Mouse (Mus musculus) monocyte, adult 2 months (primary cell): ENCODE results near the gene Ankrd39.
A peak's percentile ranks its signal among the peaks of the same experiment; 100 is the strongest.

Experiments used
- DNase-seq, 2 experiments: peaks; one replicate each; pipeline ENCODE4 v3.0.0; 2022; ENCODE audit warnings: low spot score in 2 of 2, low read depth in 1 of 2

The Ankrd39 gene

DNA sequence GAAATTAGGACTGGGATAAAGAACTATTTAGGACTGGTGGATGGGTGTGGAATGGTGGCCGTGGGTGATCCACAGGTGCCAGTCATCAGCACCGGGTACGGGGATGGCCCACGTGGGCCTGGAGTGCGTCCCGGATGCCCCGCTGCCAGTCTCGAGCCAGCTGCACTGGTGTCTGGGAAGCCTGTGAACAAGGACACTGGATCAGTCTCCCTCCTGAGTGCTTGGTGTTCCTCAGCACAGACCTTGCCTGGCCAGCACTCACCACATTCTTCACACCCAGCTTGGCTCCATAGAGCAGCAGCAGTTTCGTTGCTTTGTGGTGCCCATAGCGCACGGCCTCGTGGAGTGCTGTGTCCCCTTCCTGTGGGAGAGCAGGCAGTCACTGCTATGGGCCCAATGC is 15.8 kb downstream of the Ankrd39 start:
- DNase-seq = no peak

DNA sequence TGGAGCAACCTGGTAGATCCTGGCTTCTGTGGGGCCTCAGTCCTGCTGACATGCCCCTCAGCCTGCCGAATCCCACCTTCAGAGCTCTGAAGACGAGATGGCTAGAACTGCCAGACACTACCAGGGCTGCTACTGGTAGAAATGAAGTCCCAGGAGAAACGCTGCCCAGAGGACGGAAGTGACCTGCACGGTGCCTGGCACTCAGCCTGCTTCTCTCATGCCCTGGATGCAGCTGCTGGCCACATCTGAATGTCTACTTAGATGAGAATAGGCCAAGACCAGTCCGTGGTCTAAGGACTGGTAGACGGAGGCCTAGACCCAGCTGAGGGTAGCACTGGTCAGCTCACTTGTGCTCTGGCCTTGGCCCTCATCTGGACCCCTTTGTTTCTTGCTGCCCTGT is 16.3 kb downstream of the Ankrd39 start:
- DNase-seq = no peak

DNA sequence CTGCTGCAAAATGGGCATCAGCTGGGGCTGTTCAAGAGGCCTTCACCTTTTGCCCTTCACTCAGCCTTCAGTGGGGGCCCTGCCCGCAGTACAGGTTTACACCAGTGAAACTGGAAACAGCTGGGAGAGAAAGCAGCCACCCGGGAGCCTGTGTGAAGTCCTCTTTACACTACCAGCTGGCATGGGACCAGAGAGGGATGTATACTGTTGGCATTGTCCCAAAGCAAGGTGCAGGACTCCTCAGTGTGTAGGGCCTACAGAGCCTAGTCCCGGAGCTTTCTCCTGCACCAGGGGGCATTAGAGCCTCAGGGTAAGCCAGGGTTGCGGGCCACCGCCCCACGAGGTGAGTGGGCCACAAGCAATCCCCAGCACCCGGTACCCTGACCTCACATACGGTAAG is 16.8 kb downstream of the Ankrd39 start:
- no peak for DNase-seq

DNA sequence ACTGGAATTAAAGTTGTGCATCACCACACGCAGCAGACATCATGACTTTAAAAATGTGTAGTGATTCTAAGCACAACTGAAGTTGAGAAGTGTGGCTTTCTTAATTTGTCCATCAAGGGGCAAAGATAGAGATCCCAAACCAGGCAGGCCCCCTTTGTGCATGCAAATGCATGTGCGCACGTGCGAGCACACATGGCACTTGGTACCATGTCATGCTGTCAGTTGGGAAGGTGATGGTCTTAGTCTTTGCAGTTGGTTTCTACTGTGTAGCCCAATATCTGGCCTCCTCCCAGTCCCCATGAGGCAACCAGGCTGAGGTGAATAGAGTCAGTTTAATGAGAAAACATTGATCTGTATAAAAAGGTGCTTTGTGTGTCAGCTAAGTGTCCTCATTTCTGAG is 17.4 kb downstream of the Ankrd39 start:
- DNase-seq = no peak

DNA sequence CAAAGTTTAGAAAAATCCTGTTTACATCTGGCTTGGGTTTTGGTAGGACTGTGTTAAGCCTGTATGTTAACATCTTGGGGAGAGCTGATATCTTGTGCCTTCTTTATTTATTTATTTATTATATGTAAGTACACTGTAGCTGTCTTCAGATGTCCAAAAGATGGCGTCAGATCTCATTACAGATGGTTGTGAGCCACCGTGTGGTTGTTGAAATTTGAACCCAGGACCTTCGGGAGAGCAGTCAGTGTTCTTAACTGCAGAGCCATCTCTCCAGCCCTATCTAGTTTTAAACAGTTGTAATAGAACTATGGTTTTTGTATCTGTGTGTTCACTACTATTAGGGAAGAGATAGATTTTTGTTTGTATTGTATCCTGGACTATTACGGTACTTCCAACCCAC is 18.0 kb downstream of the Ankrd39 start:
- no peak for DNase-seq

DNA sequence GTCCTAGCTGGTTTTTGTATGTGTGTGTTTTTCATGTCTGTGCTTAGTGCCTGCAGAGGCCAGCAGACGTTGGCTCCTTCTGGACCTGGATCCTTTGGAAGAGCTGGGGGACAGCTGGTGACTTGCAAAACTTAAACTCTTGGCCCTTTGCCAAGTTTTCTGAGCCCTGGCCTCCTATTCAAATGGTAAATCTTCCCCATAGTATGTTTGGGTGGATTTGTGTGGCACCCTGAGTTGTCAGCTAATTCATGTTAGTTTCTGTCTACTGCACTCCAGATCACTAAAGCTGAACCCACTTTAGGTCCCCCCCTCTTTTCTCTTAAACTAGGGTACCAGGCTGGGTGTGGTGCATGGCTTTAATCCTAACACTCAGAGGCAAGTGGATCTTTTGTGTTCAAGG is 18.9 kb downstream of the Ankrd39 start:
- DNase-seq = no peak

DNA sequence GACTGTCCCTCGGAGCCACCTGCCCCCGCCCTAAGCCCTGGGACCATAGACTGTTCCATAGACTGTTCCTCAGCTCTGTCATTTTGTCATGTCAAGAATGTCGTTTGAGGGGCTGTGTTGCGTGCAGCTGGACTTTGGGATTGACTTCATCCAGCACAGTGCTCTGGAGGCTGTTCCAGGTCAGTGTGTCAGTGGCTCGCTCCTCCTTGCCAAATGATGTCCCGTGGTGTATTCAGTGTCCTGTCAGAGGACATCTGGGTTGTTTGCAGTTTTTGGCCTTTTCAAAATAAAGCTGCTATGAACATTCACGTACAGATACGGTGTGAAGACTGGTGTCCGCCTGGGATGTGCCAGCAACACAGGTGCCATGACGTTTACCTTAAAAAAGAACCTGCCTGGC is 20.3 kb downstream of the Ankrd39 start:
- DNase-seq = no peak

DNA sequence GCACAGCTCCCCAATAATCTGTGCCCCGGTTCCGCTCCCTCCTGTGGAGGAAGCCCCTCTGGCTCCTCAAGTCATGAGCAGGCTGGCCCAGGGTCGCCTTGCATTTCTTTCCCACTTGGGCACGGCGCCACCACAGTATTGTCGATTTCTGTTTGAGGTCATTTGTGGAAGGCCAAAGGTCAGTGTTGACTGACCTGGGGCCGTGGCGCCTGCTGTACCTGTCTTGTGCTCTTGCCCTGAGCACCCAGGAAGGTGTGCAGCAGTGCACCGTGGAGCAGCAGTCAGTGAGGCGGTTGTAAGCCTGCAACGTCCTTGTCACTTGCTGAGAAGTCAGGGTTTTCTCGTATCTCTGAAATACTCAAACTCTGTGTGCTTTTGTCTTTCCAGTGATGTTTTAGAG is 21.5 kb downstream of the Ankrd39 start:
- no peak for DNase-seq

DNA sequence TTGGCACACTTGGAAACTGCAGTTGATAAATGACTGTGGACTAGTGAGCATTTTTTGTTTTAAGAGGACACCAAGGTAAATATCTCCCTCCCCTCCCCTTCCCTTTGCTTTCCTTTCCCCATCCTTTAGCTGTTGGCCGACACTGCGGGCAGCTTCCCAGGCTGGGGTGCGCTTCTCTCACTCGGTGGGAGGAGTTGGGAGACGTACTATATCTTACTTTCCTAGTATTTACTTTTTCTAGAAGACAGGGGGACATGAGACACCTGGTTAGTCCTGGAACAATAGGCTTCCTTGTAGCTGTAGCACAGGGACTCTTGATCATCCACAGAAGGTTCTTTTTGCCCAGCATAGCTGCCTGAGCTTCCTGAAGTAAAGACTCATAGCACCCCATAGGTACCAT is 23.2 kb downstream of the Ankrd39 start:
- no peak for DNase-seq

DNA sequence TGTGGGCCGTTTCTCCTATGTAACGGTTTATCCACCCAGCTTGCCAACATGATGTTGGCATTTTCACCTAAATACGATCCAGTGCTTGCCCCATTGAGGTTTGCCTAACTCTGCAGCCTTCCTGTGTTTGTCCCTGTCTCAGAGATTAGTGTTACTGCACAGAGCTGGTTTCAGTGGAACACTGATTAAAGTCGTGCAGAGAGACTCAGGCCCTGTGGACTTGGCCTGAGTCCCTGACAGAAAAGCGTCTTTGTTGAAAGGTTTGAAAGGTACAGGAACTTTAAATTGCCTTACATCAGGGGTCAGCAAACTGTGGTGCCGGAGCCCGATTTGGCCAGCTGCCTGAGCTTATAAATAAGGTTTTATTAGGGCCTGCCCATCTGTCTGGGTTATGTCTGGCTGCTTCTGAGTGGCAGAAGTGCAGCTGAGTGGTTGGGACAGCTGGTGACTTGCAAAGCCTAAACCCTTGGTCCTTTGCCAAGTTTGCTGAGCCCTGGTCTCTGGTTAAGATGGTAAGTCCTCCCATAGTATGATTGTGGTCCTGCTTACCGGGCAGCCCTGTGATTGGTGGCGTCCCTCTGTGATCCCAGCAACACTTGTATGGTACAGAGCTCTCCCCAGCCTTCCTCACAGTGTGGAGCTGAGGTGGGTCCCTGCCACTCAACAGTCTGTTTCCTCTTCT is 23.8 kb downstream of the Ankrd39 start:
- DNase-seq = no peak

DNA sequence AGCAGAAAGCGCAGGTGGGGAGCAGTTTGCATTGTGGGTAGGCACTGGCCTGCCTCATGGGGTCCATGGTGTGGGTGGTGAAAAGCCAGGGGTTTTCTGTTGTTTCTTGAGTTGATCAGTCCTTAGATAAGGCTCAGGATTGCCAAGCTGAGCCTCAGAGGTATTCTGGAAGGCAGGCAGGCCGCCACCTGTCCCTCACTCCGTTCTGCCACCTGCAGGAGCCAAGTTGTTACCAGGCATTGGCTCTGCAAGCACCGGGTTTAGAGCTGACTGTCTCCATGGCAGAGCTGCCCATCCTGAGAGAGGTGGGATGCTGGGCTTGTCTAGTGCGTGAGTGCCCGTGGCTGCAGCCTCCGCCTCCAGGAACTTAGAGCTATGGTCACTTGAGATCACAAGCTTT is 25.0 kb downstream of the Ankrd39 start:
- no peak for DNase-seq

DNA sequence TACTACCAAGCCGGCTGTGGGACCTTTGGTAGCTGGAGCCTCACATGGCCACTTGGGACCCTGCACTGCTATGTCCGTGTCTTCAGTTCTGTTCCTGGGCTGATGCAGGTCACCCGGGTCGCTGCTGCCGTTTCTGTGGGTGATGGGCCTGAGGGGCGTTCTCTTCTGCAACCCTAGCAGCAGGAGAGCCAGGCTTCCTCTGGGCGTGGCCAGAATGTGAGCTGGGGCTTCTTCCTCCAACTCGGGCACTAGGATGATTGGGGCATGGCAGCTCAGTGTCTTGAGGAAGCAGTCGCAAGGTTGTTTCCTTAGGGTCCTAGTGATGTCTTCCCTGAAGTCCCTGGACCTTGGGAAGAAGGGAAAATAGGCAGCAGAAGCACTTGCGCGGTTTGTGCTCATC is 27.6 kb downstream of the Ankrd39 start:
- DNase-seq = no peak

DNA sequence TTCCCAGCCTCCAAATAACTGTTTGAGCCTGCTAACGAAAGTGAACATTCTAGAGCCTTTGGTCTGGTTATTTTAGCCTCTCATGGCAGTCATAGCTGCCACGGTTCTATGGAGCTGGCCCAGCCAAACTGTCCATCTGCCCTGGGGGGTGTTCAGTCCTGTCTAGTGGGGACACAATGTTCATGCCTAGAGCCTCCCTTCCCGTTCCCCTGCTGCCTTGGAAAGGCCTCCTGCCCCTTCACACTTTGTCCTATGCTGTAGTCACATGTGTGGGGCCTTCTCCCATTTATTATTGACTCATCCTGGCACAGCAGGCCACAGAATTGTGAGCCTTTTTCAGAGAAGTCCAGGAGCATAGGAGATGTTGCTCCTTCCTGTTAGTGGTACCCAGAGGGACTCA is 29.0 kb downstream of the Ankrd39 start:
- no peak for DNase-seq

DNA sequence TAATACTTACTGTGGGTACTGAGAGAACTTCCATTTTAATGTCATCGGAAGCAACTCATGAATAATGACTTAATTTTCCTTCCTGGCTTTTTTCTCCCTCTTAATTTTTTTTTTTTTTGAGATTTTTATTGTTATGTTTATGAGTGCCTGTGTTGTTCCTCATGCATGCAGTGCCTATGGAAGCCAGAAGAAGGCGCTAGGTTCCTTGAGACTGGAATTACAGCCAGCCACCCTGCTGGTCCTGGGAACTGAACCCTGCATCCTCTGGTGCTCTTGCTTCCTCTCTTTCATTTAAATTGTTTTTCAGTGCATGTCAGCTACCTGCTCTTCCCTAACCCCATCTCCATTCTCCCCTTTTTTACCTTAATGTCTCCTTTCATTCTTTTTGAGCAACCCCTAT is 33.5 kb downstream of the Ankrd39 start:
- no peak for DNase-seq

DNA sequence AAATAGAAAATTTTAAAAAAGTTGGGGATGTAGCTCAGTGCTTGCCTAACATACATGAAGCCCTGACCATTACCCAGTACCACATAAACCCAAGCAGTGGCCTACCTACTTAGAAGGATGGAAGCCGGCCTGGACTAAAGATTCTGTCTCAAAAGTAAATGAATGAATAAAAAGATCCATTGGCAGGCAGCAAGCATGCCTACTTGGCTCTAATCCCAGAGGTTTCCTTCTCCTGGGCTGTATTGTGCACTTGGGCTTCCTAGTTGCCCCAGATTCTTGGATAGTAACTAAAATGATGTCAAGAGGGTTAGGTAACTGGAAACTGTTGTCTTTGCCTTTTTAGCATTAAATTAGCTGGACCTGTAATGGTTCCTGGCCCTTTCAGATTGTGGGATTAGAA is 33.9 kb downstream of the Ankrd39 start:
- DNase-seq = no peak

DNA sequence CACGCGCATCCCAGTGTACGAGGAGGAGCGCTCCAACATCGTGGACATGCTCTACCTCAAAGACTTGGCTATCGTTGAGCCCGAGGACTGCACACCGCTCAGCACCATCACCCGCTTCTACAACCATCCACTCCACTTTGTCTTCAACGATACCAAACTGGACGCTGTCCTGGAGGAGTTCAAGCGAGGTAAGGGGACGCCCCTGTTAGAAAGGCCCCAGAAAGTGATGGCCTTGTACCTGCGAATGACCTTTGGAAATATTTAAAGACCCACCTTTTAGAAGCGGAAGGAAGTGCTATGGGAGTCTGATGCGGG is 34.3 kb downstream of the Ankrd39 start:
- no peak for DNase-seq

DNA sequence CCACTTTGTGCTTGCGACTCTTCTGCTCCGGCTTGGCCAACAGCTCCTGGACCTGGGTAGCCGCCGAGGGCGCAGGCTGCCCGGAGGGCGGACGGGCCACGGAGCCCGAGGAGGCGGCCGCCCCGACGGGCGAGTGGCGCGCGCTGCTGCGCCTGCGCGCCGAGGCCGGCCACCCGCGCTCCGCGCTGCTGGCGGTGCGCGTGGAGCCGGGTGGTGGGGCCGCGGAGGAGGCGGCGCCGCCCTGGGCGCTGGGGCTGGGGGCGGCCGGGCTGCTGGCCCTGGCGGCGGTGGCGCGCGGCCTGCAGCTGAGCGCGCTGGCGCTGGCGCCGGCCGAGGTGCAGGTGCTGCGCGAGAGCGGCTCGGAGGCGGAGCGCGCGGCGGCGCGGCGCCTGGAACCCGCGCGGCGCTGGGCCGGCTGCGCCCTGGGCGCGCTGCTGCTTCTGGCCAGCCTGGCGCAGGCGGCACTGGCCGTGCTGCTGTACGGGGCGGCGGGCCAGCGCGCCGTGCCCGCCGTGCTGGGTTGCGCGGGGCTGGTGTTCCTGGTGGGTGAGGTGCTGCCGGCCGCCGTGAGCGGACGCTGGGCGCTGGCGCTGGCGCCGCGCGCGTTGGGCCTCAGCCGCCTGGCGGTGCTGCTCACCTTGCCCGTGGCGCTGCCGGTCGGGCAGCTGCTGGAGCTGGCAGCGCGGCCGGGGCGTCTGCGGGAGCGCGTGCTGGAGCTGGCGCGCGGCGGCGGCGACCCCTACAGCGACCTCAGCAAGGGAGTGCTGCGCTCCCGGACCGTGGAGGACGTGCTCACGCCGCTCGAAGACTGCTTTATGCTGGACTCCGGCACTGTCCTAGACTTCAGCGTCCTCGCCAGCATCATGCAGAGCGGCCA is 34.9 kb downstream of the Ankrd39 start:
- DNase-seq = no peak

DNA sequence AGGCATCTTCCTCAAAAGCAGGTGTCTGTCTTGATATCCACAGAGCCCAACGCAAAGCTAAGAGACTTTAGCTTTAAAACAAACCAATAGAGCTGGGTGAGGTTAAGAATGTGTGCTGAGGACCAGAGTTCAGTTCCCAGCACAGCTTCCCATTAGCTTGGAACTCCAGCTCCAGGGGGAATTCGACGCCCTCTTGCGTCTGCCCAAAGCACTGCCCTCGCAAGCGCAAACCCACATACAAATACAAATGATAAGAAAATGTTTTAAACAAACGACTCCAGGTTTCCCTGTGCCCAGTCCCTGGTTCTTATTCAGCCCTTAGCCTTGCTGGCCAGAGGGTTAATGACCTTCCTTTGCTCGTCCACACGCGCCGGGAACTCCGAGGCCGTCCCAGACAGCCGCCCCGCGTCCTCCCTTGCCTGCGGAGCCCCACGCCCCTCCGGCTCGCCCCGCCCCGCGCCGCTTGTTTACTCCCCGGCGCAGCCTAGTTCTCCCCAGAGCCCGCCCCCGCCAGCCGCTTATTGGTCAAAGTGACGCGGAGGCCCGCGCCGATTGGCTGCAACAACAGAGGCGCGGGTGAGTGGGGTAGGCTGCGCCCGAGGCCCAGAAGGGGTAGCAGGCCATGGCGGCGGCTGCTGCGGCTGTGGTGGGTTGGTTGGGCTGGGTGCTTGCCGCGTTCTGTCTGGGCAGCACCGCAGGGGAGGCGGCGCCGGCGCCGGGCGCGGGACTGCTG is 35.8 kb downstream of the Ankrd39 start, which contains the start of gene Cnnm3:
Cnnm3 (plus strand) TSS at position 579 of the 733 bp plus-strand sequence.
- DNase-seq = peak; percentile 90 to 96

DNA sequence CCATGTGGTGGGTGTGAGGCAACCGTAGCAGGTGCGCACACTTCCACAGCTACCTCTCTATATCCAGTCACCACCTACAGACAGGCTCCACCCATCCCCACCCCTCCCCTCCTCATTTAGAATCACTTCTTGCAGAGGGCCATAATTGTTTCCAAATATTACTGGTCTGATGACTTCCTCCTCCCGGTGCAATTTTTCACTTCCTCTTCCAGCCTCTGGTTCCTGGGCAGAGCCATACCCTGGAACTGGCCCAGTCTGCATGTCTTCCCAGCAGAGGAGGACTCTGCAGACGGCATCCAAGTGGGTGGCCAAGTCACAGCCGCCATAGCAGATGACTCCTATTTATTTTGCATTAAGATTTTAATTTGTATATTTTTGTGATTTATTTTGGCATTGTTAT is 39.0 kb downstream of the Ankrd39 start:
- DNase-seq = peak; percentile 41 to 47

DNA sequence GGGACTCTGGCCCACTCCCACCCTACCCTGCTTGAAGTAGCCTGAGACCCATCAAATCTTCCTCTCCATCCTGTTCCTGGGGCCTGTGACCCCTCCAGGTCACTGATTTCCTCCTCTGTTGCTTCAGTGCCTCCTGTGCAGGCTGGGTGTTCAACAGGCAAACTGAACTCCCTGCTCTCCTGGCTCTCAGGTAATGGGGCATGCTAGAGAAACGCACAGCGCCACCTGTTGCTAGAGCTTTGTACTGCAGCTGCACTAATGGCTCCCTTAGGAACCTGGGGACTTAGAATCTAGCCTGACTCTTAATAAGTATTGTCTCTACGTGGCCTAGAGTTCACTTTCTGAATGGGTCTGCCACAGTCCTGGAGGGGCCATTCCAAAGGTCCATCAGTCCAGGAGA is 46.0 kb downstream of the Ankrd39 start:
- peak in 1 of 2 experiments; percentile 52 for DNase-seq

DNA sequence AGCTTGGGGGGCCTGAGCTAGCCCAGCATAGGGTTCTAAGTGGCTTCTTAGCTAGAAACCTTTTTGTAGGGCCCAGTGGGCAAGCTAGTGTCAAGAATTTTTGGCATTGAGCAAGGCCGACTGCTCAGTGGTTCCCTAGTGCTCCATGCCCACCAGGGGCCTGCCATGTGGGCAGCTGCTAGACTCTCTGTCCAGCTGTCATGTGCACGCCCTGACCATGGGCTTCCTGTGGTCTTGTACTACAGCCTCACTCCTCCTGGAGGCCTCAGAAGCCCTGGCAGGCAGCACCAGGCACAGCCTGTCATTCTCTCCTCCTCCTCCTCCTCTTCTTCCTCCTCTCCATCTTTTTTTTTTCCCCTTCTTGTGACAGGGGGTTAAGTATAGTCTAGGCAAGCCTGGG is 49.9 kb downstream of the Ankrd39 start:
- no peak for DNase-seq

DNA sequence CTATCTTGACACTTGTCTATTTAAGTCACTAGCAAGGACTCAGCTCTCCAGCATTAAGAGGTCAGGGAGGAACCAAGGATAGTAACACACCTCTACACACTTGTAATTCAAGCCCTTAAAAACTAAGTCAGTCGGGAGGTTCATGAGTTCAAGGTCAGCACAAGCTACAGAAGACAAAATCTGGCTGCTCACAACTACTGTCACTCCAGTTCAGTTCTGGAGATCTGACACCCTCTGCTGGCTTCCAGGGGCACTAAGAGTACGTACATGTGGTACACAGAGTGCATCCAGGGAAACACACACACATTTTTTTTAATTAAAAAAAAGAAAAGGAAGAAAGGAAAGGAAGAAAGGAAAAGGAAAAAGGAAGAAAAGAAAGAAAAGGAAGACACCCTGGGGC is 50.5 kb downstream of the Ankrd39 start:
- no peak for DNase-seq
